ENCODE assay signal across 16 mouse cellular contexts in the genomic region with DNA sequence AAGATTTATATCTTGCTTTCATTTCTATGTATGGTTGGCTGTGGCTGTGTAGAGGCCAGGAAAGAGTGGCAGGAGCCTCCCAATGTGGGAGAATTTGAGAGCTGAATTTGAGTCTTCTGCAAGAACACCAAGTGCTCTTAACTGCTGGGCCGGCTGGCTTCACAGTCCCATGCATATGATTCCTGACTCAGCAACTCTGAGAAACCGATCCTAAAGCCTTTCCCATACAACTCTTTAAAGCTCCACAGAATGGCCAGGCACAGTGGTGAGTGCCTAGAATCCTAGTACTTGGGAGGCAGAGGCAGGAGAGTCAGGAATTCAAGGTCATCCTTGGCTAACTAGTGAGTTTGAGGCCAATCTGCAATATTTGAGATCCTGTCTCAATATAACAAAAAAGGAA.
"Had no signal": no experiment of that assay in that cellular context is flagged by ENCODE, and none has a peak within 500 bp of the region (broad histone marks: within the 10 kb centered on the region; RNA-seq: fewer than 3 reads in every experiment).

No protein-coding gene starts in this region.

- H3K4me3 ChIP-seq: neural tube, embryonic 12.5 days; neural tube, embryonic 13.5 days; neural tube, embryonic 15.5 days; stomach, embryonic 15.5 days had no signal

- H3K4me2 ChIP-seq: neural tube, embryonic 12.5 days; neural tube, embryonic 13.5 days; neural tube, embryonic 15.5 days; stomach, embryonic 15.5 days had no signal

- DNase-seq: retina, postnatal 1 day; right cerebral cortex, postnatal 14 days; right cerebral cortex, postnatal 25 days; right cerebral cortex, postnatal 4 days; spleen, adult 18-20 months; thymus, adult 18-20 months; thymus, adult 2 months; thymus, postnatal 14 days; thymus, postnatal 25 days; thymus, postnatal 36 days; thymus, postnatal 4 days had no signal

- H3K27ac ChIP-seq: neural tube, embryonic 12.5 days; neural tube, embryonic 13.5 days; neural tube, embryonic 15.5 days; stomach, embryonic 15.5 days; stomach, postnatal 0 days had no signal

- H3K4me1 ChIP-seq: neural tube, embryonic 12.5 days; neural tube, embryonic 13.5 days; stomach, embryonic 15.5 days had no signal

- H3K9me3 ChIP-seq: neural tube, embryonic 12.5 days; neural tube, embryonic 13.5 days; neural tube, embryonic 15.5 days; stomach, embryonic 15.5 days had no signal

- H3K27me3 ChIP-seq: neural tube, embryonic 12.5 days; neural tube, embryonic 13.5 days; neural tube, embryonic 15.5 days; stomach, embryonic 15.5 days had no signal

- H3K9ac ChIP-seq: neural tube, embryonic 12.5 days; neural tube, embryonic 13.5 days; neural tube, embryonic 15.5 days; stomach, embryonic 15.5 days had no signal

- H3K36me3 ChIP-seq: neural tube, embryonic 12.5 days; neural tube, embryonic 13.5 days; neural tube, embryonic 15.5 days; stomach, embryonic 15.5 days had no signal
